9 mouse cellular contexts compared by ENCODE assay signal in genomic region chr11:62966765-62967633, GRCm38 (mm10). TPM values are rescaled to one million over a fixed set of nuclear protein-coding genes. Genes with fewer than 3 reads are reported as not detected.
A peak's percentile ranks its signal among the peaks of the same experiment; 100 is the strongest.
DNase-seq lines count a peak whose midpoint lies in the region; ATAC-seq and TF ChIP-seq lines count a peak whose summit lies in the region.
"Had no signal": no experiment of that assay in that cellular context is flagged by ENCODE, and none has a peak within 500 bp of the region (broad histone marks: within the 10 kb centered on the region; RNA-seq: fewer than 3 reads in every experiment).

No protein-coding gene starts in this region.

- no peak for TF ChIP-seq CTCF in liver, embryonic 14.5 days (IDR thresholded peaks at IDR 0.05; ENCODE audit: low read depth)
- no peak for TF ChIP-seq CTCF in olfactory bulb, adult 2 months (IDR thresholded peaks at IDR 0.05; ENCODE audit: insufficient read depth, low read depth, low read length)

- peak; percentile 9 for DNase-seq in cerebellum, adult 9-10 months
- DNase-seq in forebrain, embryonic 10.5 days (ENCODE audit: extremely low spot score, low spot score): peak; percentile 57
- DNase-seq in liver, embryonic 14.5 days (ENCODE audit: low read depth in 3 of 3, low spot score in 3 of 3): no peak

- H3K4me3 ChIP-seq in forebrain, embryonic 10.5 days: peak overlapping the region; percentile 41
- H3K4me3 ChIP-seq in heart, embryonic 12.5 days: peak overlapping the region; percentile 33
- H3K4me3 ChIP-seq in kidney, embryonic 14.5 days (ENCODE audit: low read length): peak overlapping the region; percentile 18; the same call in 1 of the 2 replicates
- H3K4me3 ChIP-seq in liver, embryonic 14.5 days (ENCODE audit: insufficient read depth in 1 of 2, low read depth in 2 of 2, low read length in 2 of 2): peak overlapping the region in 1 of 2 experiments; percentile 8; a peak in 1 of 4 replicates
- no peak overlapping the region for H3K4me3 ChIP-seq in olfactory bulb, adult 2 months (ENCODE audit: insufficient read depth, low read depth, low read length)

- H3K9ac ChIP-seq in heart, embryonic 12.5 days: peak overlapping the region; percentile 56
- H3K9ac ChIP-seq in kidney, embryonic 14.5 days (ENCODE audit: low read depth, low read length): peak overlapping the region; percentile 35; the same call in 1 of the 2 replicates
- H3K9ac ChIP-seq in liver, embryonic 14.5 days (replicated peaks): no peak overlapping the region

- no peaks in the 10 kb centered on the region for H3K36me3 ChIP-seq in forebrain, embryonic 10.5 days (replicated peaks)
- no peaks in the 10 kb centered on the region for H3K36me3 ChIP-seq in heart, embryonic 12.5 days
- no peaks in the 10 kb centered on the region for H3K36me3 ChIP-seq in kidney, embryonic 14.5 days (ENCODE audit: control insufficient read depth, insufficient read depth, low read length)
- no peaks in the 10 kb centered on the region for H3K36me3 ChIP-seq in liver, embryonic 14.5 days (replicated peaks; ENCODE audit: control insufficient read depth, insufficient read depth, low read depth)

- peak overlapping the region; percentile 65 for H3K4me2 ChIP-seq in heart, embryonic 12.5 days
- H3K4me2 ChIP-seq in kidney, embryonic 14.5 days (replicated peaks; ENCODE audit: low read depth, low read length): peak overlapping the region; percentile 47
- H3K4me2 ChIP-seq in liver, embryonic 14.5 days (ENCODE audit: low read depth): peak overlapping the region; percentile 4; the same call in 1 of the 2 replicates

- peaks cover 21% of the 10 kb centered on the region for H3K4me1 ChIP-seq in forebrain, embryonic 10.5 days
- H3K4me1 ChIP-seq in heart, embryonic 12.5 days (replicated peaks): peaks cover 20% of the 10 kb centered on the region
- H3K4me1 ChIP-seq in kidney, embryonic 14.5 days (ENCODE audit: control insufficient read depth, insufficient read depth, low read length): peaks cover 9% of the 10 kb centered on the region; the same call in 1 of the 2 replicates
- H3K4me1 ChIP-seq in liver, embryonic 14.5 days (replicated peaks; ENCODE audit: control insufficient read depth in 2 of 2, insufficient read depth in 2 of 2, low read length in 1 of 2): no peaks in the 10 kb centered on the region; a peak in 1 of 4 replicates
- H3K4me1 ChIP-seq in olfactory bulb, adult 2 months (ENCODE audit: control insufficient read depth, insufficient read depth, low read length): peaks cover 7% of the 10 kb centered on the region; the same call in 1 of the 2 replicates

- TF ChIP-seq EP300 in liver, embryonic 14.5 days (IDR thresholded peaks at IDR 0.05; ENCODE audit: low read depth): no peak

- no peak for ATAC-seq in cerebellum, adult (ENCODE audit: insufficient number of reproducible peaks, low FRiP score, low TSS enrichment)
- ATAC-seq in heart, embryonic 12.5 days (ENCODE audit: insufficient number of reproducible peaks, low FRiP score): peak; percentile 73
- peak; percentile 91 for ATAC-seq in kidney, embryonic 14.5 days (ENCODE audit: low FRiP score, low TSS enrichment)
- ATAC-seq in liver, embryonic 14.5 days (ENCODE audit: insufficient read depth): no peak
- no peak for ATAC-seq in monocyte, adult 5-6 weeks (replicated peaks; ENCODE audit: insufficient number of reproducible peaks, low FRiP score, low TSS enrichment, poor library complexity, severe bottlenecking)

- WGBS in forebrain, embryonic 10.5 days: 5% methylated on average over 27 of the region's 27 CpGs
- 4% methylated on average over 27 of the region's 27 CpGs for WGBS in heart, embryonic 12.5 days
- WGBS in kidney, embryonic 14.5 days: 4% methylated on average over 27 of the region's 27 CpGs
- WGBS in liver, embryonic 14.5 days (ENCODE audit: insufficient replicate concordance): 8% methylated on average over 27 of the region's 27 CpGs
- 15% methylated on average over 27 of the region's 27 CpGs for WGBS in olfactory bulb, adult 2 months

- H3K9me3 ChIP-seq in forebrain, embryonic 10.5 days: no peaks in the 10 kb centered on the region
- no peaks in the 10 kb centered on the region for H3K9me3 ChIP-seq in heart, embryonic 12.5 days (replicated peaks)
- H3K9me3 ChIP-seq in kidney, embryonic 14.5 days (ENCODE audit: control insufficient read depth, low read length): no peaks in the 10 kb centered on the region
- no peaks in the 10 kb centered on the region for H3K9me3 ChIP-seq in liver, embryonic 14.5 days (ENCODE audit: control insufficient read depth, low read length)

- peaks cover 4% of the 10 kb centered on the region; the same call in 1 of the 2 replicates for H3K27me3 ChIP-seq in forebrain, embryonic 10.5 days (ENCODE audit: poor library complexity, severe bottlenecking)
- no peaks in the 10 kb centered on the region for H3K27me3 ChIP-seq in heart, embryonic 12.5 days (replicated peaks)
- H3K27me3 ChIP-seq in kidney, embryonic 14.5 days (ENCODE audit: control insufficient read depth, insufficient read depth, low read length): no peaks in the 10 kb centered on the region
- H3K27me3 ChIP-seq in liver, embryonic 14.5 days (ENCODE audit: control insufficient read depth, insufficient read depth, low read length): no peaks in the 10 kb centered on the region

- TF ChIP-seq POLR2A in olfactory bulb, adult 2 months (IDR thresholded peaks at IDR 0.05; ENCODE audit: insufficient read depth, low read depth, low read length): no peak

- H3K27ac ChIP-seq in forebrain, embryonic 10.5 days: peak overlapping the region; percentile 87
- peak overlapping the region; percentile 89 for H3K27ac ChIP-seq in heart, embryonic 12.5 days (ENCODE audit: poor library complexity, severe bottlenecking)
- H3K27ac ChIP-seq in kidney, embryonic 14.5 days (ENCODE audit: low read depth, low read length): peak overlapping the region; percentile 86
- H3K27ac ChIP-seq in liver, embryonic 14.5 days: no peak overlapping the region
- H3K27ac ChIP-seq in olfactory bulb, adult 2 months (ENCODE audit: insufficient read depth, low read depth, low read length): peak overlapping the region; percentile 64

RNA-seq across cellular contexts. Expression of gene Cdrt4, which starts 16.0 kb away (rescaled TPM):
- polyA plus RNA-seq in forebrain, embryonic 10.5 days (2016; fragmentation: Nextera tagmentation; extraction: Ambion mirVana): not detected in 2 replicates
- 0.28 TPM in 1 of 2 replicates, not detected in the other for polyA plus RNA-seq in heart, embryonic 12.5 days (2016; fragmentation: Nextera tagmentation; extraction: Ambion mirVana)
- polyA plus RNA-seq in kidney, embryonic 14.5 days (2014; fragmentation: Nextera tagmentation; extraction: Ambion mirVana): 0.29 TPM in 1 of 2 replicates, not detected in the other
- not detected in 2 replicates for polyA plus RNA-seq in liver, embryonic 14.5 days (2012; rRNA removed)
- not detected in 2 replicates for polyA plus RNA-seq in liver, embryonic 14.5 days (2014; fragmentation: Nextera tagmentation; extraction: Ambion mirVana)
- polyA plus RNA-seq in olfactory bulb, adult 2 months (2012; ENCODE audit: insufficient read depth, insufficient read length, low replicate concordance, missing spikeins): not detected in 2 replicates
- total RNA-seq in monocyte, adult 5-6 weeks (2017): 2.3 TPM in 1 of 3 replicates, not detected in the others
- total RNA-seq: layer of hippocampus, adult 18-20 months had no signal

Comparison
In these comparisons a context has a peak if more than half of its experiments do, and no peak if none do; other contexts are left out.
1. DNase-seq: peak in cerebellum, adult 9-10 months (single experiment) and forebrain, embryonic 10.5 days (single experiment); none in liver, embryonic 14.5 days (0 of 3).
2. ATAC-seq: peak in heart, embryonic 12.5 days (single experiment) and kidney, embryonic 14.5 days (single experiment); none in cerebellum, adult (single experiment), liver, embryonic 14.5 days (single experiment) and monocyte, adult 5-6 weeks (single experiment).
3. H3K4me2 ChIP-seq: peak in every context shown above with its lines; median percentile 65 in heart, embryonic 12.5 days; 47 in kidney, embryonic 14.5 days; 4 in liver, embryonic 14.5 days.